Mouse (Mus musculus): Measurements from ENCODE around the gene Bphl.

GRCm38 (mm10) chr13:34057252-34057651 lies 19.9 kb downstream of the Bphl start:
- TF ChIP-seq POLR2A (IDR thresholded peaks at IDR 0.05; ENCODE audit: borderline replicate concordance, control insufficient read depth, low read depth, low read length) (no peak), CTCF (IDR thresholded peaks at IDR 0.05; ENCODE audit: control insufficient read depth, insufficient read depth, low read length) (no peak)

Measured in bone marrow, adult 2 months (tissue).